Mouse (Mus musculus) megakaryocyte, embryonic 14.5 days (primary cell): Measurements from ENCODE around the gene Rtn4rl1.

ENCODE experiments used
- FLI1 ChIP-seq: IDR thresholded peaks from 2 replicates; pipeline ENCODE4 v1.6.1; 2012; ENCODE audit warnings: low read length, inconsistent platforms, mixed read lengths
- GATA1 ChIP-seq: IDR thresholded peaks from 3 replicates; pipeline ENCODE4 v1.6.1; 2012; ENCODE audit warnings: mixed read lengths, low read length, inconsistent platforms, borderline replicate concordance

- TF ChIP-seq GATA1 (no peak), FLI1 (no peak)
These were observed 93.3 kb downstream of the Rtn4rl1 start for GRCm38 (mm10) chr11:75286868-75287267.
